Mouse (Mus musculus) left cerebral cortex, postnatal 36 days (tissue): ENCODE results near the gene Acbd3. TPM values are rescaled to one million over a fixed set of nuclear protein-coding genes. Genes with fewer than 3 reads are reported as not detected.

ENCODE experiments used
- total RNA-seq, 2 experiments: library from RNA; stranded (reverse); gene quantifications; 2 replicates each; pipeline ENCODE4 v1.2.3; 2021

Gene Acbd3
- total RNA-seq, 2 experiments from 2014 or later, result 30.1 to 35.1 TPM

Other genes with a start within 250 kb of the Acbd3 start
- gene Stum, start 242.5 kb upstream of the Acbd3 start, total RNA-seq, result 100 to 1,000 TPM; 150 to 173 TPM
- 10 to 100 TPM; 87.3 to 88.3 TPM for gene Parp1, start 157.1 kb upstream of the Acbd3 start, total RNA-seq
- 1 to 10 TPM; 4.2 to 4.5 TPM for gene Lin9, start 84.9 kb upstream of the Acbd3 start, total RNA-seq
- not detected for gene Mixl1, start 29.0 kb upstream of the Acbd3 start, total RNA-seq
- 100 to 1,000 TPM; 274 to 285 TPM for gene H3f3a, start 87.9 kb downstream of the Acbd3 start, total RNA-seq
- 10 to 100 TPM; 20.3 to 21.9 TPM for gene Sde2, start 125.1 kb downstream of the Acbd3 start, total RNA-seq
- under 1 TPM; 0.69 to 0.77 TPM for gene Lefty2, start 167.1 kb downstream of the Acbd3 start, total RNA-seq
- gene Pycr2, start 178.2 kb downstream of the Acbd3 start, total RNA-seq, result 10 to 100 TPM; 26.0 to 27.3 TPM
- gene Lefty1, start 209.0 kb downstream of the Acbd3 start, total RNA-seq, result under 1 TPM in 1 of 2 experiments, not detected in 1; 0.20 TPM
- 10 to 100 TPM; 13.8 to 20.6 TPM for gene Tmem63a, start 216.3 kb downstream of the Acbd3 start, total RNA-seq